Mouse (Mus musculus): ENCODE measurements around the gene Hlcs. TPM values are rescaled to one million over a fixed set of nuclear protein-coding genes. Genes with fewer than 3 reads are reported as not detected.

Hlcs gene
- total RNA-seq, 1 experiment from 2014 or later: 11.6 TPM

- peak; percentile 92 for DNase-seq
These were observed 23.0 kb downstream of the Hlcs start for GRCm38 (mm10) chr16:94290073-94290999.

GRCm38 (mm10) chr16:94289138-94290072, 24.0 kb downstream of the Hlcs start:
- peak; percentile 62 for DNase-seq

- no peak for DNase-seq
These were observed 25.5 kb downstream of the Hlcs start for GRCm38 (mm10) chr16:94287826-94288225.

- no peak for DNase-seq
These were observed 29.4 kb downstream of the Hlcs start for GRCm38 (mm10) chr16:94283972-94284371.

- DNase-seq: no peak
These were observed 42.5 kb downstream of the Hlcs start for GRCm38 (mm10) chr16:94270826-94271225.

GRCm38 (mm10) chr16:94269635-94270034, 43.7 kb downstream of the Hlcs start:
- DNase-seq: peak; percentile 93

GRCm38 (mm10) chr16:94268205-94268604, 45.2 kb downstream of the Hlcs start:
- no peak for DNase-seq

GRCm38 (mm10) chr16:94264611-94265010, 48.8 kb downstream of the Hlcs start:
- no peak for DNase-seq

GRCm38 (mm10) chr16:94262501-94262900, 50.9 kb downstream of the Hlcs start:
- no peak for DNase-seq

- no peak for DNase-seq
These were observed 52.3 kb downstream of the Hlcs start for GRCm38 (mm10) chr16:94260938-94261630.

- DNase-seq: peak; percentile 89
These were observed 54.7 kb downstream of the Hlcs start for GRCm38 (mm10) chr16:94258366-94259310.

- DNase-seq: no peak
These were observed 57.8 kb downstream of the Hlcs start for GRCm38 (mm10) chr16:94255592-94255991.

GRCm38 (mm10) chr16:94255035-94255434, 58.3 kb downstream of the Hlcs start:
- no peak for DNase-seq

- no peak for DNase-seq
These were observed 58.9 kb downstream of the Hlcs start for GRCm38 (mm10) chr16:94254415-94254891.

- no peak for DNase-seq
These were observed 59.5 kb downstream of the Hlcs start for GRCm38 (mm10) chr16:94253671-94254414.

- no peak for DNase-seq
These were observed 61.6 kb downstream of the Hlcs start for GRCm38 (mm10) chr16:94251756-94252155.

GRCm38 (mm10) chr16:94250640-94251349, 62.6 kb downstream of the Hlcs start:
- no peak for DNase-seq

- DNase-seq: no peak
These were observed 63.2 kb downstream of the Hlcs start for GRCm38 (mm10) chr16:94250136-94250535.

GRCm38 (mm10) chr16:94249666-94250065, 63.7 kb downstream of the Hlcs start:
- DNase-seq: no peak

All from adrenal gland, postnatal 14 days (tissue).